Mouse (Mus musculus): Measurements from ENCODE around the gene Ufc1.
A peak's percentile ranks its signal among the peaks of the same experiment; 100 is the strongest.

The Ufc1 gene

DNA sequence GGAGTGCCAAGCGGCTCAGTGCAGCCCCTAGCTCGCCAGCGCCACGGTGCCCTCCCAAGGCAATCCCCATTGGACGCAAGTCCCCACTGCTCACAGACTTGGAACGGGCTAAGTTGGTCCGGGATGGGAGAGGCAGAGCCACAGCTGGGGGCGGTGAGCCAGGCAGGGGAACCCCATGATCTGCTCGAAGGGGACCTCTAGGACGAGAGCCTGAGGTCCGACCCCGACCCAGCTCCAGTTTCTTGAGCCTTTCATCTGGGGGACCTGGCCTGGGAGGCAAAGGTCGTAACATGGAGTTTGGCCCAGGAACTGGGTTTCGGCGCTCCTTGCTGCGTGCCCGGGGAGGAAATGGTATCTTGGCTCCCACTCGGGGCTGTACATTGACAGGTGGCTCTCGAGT, 8.3 kb downstream of the Ufc1 start:
- DNase-seq = no peak

GRCm38 (mm10) chr1:171285096-171285892, 9.5 kb downstream of the Ufc1 start:
- no peak for DNase-seq

- DNase-seq = no peak
Observed at GRCm38 (mm10) chr1:171284491-171284890, 10.3 kb downstream of the Ufc1 start.

- DNase-seq = no peak
Observed at GRCm38 (mm10) chr1:171283188-171284160, 11.3 kb downstream of the Ufc1 start.

DNA sequence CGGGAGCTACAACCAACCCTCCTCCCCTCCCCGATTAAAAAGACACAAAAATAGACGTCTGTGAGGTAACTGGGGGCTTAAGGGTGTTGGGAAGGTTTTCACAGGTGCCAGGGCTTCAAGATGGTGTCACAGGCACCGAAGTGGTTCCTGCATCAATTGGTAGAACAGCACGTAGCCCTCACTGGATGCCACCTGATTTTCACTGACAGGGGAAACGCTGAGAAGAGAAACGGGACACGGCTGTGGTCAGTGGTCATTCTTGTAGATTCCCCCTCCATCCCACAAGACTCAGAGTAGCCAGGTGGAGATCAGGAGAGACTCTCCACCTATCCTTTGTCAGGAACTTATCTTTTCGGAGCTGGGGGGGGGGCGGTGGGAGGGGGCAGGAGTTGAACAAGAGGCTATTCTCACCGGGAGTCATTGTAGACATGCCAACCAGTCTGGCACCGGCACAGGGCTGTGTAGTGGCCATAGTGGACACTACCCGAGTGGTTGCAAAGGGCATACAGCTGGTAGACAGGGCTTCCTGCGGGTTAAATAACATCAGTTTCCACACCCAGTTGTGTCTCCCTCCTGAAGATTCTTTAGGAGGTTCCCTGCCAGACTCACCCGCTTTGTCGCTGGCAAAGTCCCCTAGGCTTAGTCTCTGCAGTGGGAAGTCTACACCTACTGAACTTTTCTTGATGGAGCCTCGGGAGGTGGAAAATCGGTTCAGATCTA, 12.6 kb downstream of the Ufc1 start:
- no peak for DNase-seq

DNA sequence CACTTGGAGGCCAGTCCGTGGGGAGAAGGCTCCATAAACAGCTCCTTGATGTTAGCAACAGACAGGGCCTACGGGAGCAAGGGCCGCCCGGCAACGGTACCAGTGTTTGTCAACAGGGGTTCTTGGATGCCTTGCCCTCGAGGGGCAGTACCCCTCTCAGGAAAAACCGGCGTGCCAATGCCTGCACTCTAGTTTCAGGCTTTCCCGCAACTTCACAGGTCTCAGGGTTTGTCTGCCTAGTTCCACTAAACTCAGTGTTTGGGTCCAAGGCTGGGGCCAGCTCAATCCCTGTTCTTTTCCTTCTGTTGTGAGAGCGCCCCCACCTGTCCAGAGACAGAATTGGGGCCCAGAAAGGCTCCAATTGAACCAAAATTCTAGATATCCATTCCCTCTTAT, 13.3 kb downstream of the Ufc1 start:
- peak; percentile 84 for DNase-seq

DNA sequence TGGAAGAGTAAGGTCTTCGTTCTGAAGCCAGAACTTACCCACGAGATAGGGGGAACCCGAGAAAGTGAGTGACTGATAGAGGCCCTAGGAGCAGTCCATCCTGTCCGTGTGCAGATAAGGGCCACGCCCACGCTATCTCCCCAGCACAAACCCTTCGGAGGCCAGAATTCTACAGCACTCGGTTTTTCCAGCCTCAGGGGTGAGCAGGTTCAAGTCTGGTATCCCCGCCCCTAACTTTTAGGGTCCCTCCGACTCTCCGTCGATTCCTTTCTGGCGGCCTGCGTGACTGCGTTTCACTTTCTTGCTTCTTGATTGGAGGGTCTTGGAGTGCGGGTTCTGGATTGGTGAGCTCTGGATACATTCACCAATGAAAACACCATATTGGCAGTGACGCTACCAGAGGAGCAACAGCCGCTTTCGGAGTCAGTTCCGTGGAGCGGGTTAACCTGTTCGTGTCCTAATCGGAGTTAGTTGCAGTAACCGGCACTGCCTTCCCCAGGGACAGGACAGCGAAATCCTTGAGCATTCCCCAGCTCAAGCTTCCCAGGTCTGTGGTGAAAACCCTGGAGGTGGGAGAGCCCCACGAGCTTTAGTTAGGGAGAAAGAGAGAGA, 13.8 kb downstream of the Ufc1 start, which contains the start of gene Ppox:
Gene Ppox, minus strand, starts transcription at position 271 of the 612 bp plus-strand sequence.
- DNase-seq = peak; percentile 88

DNA sequence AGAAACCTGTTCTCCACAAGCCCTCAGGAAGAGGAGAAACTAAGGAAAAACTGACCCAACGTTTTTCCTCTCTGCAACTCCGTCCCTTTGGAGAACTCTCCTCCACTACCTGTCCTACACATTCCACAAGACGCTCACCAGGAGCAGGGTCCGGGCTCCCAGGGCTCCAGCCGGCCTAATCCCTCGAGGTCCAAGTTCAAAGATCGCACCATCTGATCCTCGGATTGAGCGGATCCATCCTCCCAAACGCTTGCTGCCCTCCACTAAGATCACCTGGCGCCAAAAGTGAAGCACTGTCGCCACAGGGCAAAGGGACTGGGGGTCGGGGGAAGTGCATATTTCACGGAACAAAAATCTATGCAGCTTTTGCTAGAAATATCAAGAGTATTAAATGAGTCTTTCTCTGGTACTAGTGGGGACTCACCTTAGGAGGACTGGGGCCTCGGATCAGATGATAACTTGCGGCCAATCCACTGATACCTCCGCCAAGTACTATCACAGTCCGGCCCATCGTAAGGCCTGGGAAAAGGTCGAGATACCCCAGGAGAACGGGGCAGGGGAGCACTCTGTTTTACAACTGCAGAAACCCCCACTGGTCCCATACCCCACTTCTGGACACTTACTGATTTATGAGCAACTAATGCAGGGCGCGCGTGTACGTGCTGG, 14.4 kb downstream of the Ufc1 start:
- peak; percentile 13 for DNase-seq

- DNase-seq = no peak
Observed at GRCm38 (mm10) chr1:171279721-171280120, 15.1 kb downstream of the Ufc1 start.

GRCm38 (mm10) chr1:171279012-171279705, 15.7 kb downstream of the Ufc1 start:
- DNase-seq = no peak

DNA sequence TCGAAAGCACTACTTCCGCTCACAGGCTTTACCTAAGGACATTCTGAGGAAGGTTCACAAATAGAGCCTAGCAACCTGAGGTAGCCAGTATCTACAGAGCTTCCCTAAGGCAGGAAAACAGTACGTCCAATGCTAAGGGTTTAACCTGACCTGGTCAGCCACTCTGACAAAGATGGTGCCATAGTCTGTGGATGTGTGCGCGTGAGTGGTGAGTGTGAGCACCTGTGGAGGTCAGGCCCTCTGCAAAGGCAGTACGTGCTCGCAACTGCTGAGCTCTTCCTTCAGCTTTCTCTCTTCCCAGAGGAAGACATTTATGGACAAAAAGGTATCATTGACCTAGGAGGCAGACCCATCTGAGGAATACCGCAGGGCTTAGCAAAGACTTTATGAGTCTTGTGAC, 16.4 kb downstream of the Ufc1 start:
- no peak for DNase-seq

DNA sequence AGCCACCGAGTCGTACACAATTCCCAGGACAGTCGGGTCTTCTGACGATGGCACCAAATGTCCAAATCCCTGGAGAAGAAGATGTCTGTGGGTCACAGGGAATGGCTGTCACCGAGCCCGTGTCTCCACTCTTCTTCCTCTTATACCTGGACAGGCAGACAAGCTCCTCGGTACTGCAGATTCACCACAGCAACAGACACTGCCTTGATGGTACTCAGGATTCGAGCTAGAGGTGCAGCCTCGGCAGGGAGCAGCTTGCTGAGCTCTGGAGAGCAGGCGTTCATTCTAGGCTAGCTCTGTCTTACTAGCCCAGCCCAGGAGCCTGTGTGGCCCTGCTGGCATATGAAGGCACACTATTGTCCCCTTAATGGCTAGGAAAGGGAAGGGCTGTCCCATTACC, 17.1 kb downstream of the Ufc1 start:
- DNase-seq = no peak

DNA sequence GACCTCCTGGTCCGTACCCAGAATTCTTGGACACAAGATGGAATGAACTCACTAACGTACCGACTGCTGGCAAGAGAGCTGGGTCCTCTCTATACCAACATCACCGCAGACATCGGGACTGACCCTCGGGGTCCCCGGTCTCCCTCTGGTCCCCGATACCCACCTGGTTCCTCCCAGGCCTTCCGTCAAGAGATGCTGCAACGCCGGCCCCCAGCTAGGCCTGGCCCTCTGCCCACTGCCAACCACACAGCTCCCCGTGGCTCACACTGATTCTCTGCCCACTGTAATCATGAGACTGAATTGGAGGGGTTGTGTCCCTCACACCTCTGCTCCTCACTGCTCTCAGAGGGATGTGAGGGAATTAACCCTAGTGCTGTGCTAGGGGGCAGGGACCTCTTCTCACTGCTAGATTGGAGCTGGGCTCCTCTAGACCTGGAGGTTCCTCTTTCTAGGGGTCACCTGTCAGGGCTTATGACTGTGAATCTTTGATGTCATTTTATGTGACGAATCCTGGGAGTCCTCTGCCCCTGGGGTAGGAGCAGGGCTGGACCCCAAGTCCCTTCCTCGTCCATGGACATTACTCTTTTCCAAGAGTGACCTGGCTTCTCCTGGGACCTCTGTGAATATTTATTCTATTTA, 18.6 kb downstream of the Ufc1 start:
- no peak for DNase-seq

DNA sequence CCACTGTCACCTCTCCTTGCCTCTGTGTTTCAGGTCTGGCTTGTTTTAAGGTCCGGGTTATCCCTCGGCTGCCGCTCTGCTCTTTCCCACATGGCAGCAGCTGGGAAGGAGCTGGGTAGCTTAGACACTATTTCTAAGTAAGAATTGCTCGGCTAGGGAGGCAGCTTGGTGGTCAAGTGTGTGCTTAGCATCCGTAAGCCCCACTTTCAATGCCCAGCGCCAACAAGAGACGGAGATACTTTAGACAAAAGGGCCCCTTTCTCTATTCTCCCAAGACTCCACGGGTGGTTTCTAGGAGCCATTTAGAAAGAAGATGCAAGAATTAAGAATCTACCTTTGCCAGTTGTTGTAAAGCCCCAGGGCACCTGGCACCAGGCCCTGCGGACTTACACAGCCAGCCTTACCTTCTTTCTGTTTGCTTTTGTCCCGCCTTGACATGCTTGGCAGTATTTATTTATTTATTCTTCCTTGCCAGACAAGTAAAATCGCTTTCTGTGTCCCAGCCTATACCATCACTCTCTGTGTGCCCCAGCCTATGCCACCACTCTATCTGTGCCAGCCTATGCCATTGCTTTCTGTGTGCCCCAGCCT, 19.6 kb downstream of the Ufc1 start:
- no peak for DNase-seq

DNA sequence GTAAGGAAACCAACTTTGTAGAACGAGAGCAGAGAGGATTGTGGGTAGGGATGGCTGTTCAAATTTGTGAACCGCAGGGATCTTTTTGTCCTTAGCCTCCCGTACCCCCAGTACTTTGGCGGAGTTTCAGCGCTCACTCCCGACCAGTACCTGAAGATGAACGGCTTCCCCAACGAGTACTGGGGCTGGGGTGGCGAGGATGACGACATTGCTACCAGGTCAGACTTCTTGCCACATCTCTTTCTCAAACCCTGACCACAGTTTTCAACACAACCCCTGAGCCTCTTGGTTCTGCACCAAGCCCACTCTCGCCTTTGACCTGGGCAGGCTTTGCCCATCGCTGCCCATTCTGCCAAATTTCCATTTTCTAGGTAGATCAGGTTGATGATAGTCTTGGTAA, 20.7 kb downstream of the Ufc1 start:
- no peak for DNase-seq

DNA sequence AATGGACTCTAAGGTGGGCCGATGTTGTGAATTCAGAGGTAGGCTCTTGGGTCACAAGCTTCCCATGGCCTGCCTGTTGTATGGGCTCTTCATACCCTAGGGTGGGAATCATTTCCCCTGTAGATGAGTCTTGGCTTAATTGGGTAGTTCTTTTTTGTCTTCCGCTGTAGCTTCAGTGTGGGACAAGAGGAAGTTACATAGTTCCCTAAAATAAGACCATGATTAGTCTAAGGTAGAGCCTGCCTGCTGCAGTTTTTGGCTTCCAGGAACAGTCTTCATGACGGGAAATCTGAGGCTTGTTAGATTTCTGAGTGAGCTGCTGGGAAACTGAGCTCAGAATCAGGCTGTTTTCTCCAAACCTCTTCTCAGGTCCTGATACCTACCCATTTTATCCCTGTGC, 22.7 kb downstream of the Ufc1 start:
- no peak for DNase-seq

GRCm38 (mm10) chr1:171271622-171272021, 23.2 kb downstream of the Ufc1 start:
- DNase-seq = no peak

DNA sequence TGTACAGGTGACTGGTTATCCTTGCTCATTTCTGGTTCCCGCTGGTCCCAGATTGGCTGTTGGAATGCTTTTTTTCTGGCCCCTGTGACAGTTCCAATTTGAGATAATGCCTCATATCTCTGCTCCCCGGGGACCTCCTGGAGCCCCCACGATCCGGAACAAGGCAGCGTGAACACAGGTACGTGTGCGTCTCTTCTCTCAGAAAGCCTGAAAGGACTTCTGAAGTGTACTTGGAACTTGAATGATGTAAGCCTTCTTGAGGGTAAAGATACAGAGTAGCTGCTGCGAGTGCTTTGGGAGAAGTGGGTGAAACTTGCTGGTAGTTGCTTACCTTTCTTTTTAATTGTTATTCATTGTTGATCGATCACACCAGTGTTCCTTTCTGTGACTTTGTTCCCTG, 23.6 kb downstream of the Ufc1 start:
- DNase-seq = no peak

GRCm38 (mm10) chr1:171270573-171270900, 24.3 kb downstream of the Ufc1 start:
- DNase-seq = no peak

DNA sequence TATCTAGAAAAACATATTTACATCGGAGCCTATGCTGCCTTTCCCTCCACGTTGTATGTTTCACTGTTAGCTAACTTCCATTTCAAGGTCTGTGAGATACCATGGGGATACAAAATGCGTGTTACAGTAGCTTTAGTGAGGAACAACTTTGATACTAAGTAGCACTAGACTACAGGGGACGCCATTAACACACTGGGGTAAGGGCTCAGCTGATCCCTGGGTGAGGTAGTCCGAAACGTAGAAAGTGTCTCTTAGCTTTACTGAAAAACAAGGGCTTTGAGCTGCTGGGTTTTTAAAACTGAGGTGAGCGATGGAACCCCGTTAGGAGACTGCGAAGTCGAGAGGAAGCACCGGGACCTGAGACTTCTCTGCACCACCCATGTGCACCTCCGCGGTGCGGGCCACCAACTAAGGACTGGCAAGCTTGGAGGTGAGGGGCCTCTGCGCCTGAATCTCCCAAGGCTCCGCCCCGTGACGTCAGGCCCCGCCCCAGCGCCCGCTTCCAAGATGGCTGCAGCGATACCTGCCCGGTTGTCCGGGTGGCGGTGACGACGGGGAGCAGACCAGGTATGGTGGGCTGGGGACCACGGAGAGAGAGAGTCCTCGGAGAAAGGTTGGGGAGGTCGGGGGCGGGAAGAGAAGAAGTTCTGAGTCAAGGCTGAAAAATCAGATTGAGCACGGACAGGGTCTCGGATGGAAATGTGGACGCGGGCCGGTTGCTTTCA, 24.8 kb downstream of the Ufc1 start, which contains the start of gene B4galt3:
Gene B4galt3, plus strand, starts transcription at position 481 of the 725 bp plus-strand sequence.
- peak; percentile 99 for DNase-seq

All from thymus, postnatal 25 days (tissue).